Mouse (Mus musculus): ENCODE data around the gene Pgam5. TPM values are rescaled to one million over a fixed set of nuclear protein-coding genes. Genes with fewer than 3 reads are reported as not detected.

The Pgam5 gene
- 66.1 and 70.1 TPM in 2 replicates for polyA plus RNA-seq (2021; fragmentation: Nextera tagmentation)
- long read RNA-seq, experiment 1, transcript Pgam5-202 (6 exons, 2,098 nt): minor isoform, 67 of 166 reads
- long read RNA-seq, experiment 1, transcript Pgam5-201 (6 exons, 2,044 nt): major isoform, 77 of 166 reads
- long read RNA-seq, experiment 1, partial matches to known transcripts: 8 of 166 reads
- long read RNA-seq, experiment 1, other reads (novel, unspliced or antisense): 14 of 166 reads
- long read RNA-seq, experiment 2, transcript Pgam5-202 (6 exons, 2,098 nt): minor isoform, 247 of 614 reads
- long read RNA-seq, experiment 2, transcript Pgam5-201 (6 exons, 2,044 nt): major isoform, 318 of 614 reads
- long read RNA-seq, experiment 2, partial matches to known transcripts: 8 of 614 reads
- long read RNA-seq, experiment 2, other reads (novel, unspliced or antisense): 41 of 614 reads

DNA sequence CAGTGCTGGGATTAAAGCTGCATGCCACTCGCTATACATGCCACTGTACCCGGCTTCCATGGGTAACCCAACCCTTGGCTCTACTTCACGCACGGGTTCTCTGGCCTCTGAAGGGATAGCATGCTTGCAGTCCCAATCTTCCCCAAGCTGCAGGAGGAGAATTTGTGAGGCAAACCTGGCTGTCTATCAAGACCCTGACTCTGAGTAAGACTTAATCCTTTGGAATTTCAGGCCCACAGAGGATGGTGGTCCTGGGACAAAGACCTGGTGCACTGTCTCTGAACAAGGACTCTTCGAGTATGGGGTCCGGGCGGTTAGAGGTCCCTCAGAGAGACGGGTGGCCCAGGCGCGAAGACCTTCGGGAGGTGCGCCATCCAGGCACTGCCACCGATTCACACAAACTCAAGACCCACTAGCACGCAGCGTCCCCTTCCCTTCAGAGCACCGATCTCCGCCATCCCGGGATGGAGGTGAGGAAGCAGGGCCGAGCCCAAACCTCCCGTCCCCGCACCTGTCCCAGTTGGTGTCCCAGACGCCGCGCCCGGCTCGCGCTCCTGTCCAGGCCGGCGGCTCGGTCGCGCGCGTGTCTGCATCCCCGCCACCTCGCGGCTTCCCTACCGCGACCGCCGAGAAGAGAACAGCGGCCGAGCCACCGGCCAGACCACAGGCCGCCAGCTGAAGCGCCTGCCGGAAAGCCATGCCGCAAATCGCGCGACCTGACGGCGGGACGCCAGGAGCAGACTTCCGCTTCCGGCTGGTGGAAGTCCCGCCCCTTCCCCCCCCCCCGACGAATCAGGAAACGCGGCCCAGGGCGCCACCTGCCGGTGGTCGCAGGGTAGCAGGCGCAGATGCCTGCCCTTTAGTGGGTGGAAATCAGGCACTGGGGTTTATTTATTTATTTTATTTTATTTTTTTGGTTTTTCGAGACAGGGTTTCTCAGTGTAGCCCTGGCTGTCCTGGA, at the start of gene Pgam5:
Gene Pgam5, minus strand, starts transcription at position 773 of the 961 bp plus-strand sequence.

DNA sequence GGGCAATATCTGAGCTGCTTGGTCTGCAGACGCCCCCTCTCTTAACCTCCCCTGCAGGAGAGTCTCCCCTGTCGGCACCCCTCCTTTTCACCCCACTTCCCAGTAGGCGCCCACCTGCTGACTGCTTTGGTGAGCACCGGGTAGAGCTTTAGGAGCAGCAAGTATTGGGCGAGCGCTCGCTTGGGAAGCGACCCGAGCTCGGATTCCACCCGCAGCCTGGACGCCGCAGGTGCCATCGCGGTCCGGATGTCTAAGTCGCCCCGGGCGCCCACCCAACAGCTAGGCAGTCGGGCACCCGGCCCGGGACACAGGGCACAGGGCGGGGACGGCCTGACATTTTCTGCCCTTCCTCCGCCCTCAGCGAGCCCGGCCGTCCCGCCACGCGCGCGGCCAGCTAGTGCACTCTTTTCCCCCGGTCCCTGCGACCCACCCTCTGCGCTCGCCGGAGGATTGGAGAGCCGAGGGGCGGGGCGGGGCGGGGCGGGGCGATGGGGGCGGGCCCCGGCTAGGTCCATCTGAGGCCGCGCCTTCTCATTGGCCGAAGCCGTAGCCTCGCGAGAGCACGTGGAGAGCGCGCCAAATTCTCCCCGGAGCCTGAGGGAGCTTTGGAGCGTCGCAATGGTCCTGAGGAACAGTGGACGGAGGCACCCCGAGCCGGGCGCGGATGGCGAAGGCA, 16.2 kb upstream of the Pgam5 start, which contains the start of the genes Pxmp2 and Pole:
Gene Pxmp2, minus strand, starts transcription at position 417 of the 676 bp plus-strand sequence.
Gene Pole, plus strand, starts transcription at position 537 of the 676 bp plus-strand sequence.

DNA sequence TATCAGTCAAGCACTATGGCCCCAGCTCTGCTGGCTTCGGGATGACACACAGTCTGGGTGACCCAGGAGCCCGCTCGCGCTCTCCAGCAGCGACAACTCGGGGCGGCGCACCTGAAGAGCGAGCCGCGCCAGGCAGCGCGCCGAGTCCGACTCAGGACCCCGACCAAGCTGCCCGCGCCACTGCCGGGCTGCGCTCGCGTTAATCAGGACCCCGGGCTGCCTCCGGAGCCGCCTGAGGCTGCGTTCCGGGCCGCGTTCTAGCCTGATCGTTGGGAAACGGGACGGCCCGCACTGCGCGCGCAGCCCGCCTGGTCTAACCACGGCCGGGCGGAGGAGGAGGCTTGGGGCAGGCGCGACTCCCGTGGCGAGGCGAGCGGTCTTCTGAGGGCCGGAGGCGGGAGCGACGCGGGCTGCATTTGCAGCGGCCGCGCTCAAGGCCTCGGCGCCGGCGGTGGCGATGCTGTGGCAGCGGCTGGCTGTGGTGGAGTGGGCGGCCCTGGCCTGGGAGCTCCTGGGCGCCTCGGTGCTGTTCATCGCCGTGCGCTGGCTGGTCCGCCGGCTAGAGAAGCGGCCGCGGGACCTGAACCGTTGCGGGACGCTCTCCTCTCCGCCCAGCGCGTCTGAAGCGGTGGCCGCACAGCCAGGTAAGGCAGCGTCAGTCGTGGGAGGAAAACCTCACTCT, 38.8 kb downstream of the Pgam5 start, which contains the start of gene Ankle2:
Gene Ankle2, plus strand, starts transcription at position 225 of the 682 bp plus-strand sequence.

Other genes with a start within 250 kb of the Pgam5 start
- gene Gm17655, start 197.4 kb downstream of the Pgam5 start, polyA plus RNA-seq (2021; fragmentation: Nextera tagmentation): 1.8 and 2.5 TPM in 2 replicates
- gene Gm35315, start 175.5 kb downstream of the Pgam5 start, polyA plus RNA-seq (2021; fragmentation: Nextera tagmentation): 0.14 and 0.18 TPM in 2 replicates
- 2.2 and 2.3 TPM in 2 replicates for gene Plcxd1, start 169.9 kb downstream of the Pgam5 start, polyA plus RNA-seq (2021; fragmentation: Nextera tagmentation)
- gene Gtpbp6, start 161.7 kb downstream of the Pgam5 start, polyA plus RNA-seq (2021; fragmentation: Nextera tagmentation): 32.6 and 39.1 TPM in 2 replicates
- gene Zfp605, start 159.8 kb downstream of the Pgam5 start, polyA plus RNA-seq (2021; fragmentation: Nextera tagmentation): 5.4 and 6.1 TPM in 2 replicates
- 12.9 and 14.5 TPM in 2 replicates for gene Chfr, start 134.1 kb downstream of the Pgam5 start, polyA plus RNA-seq (2021; fragmentation: Nextera tagmentation)
- 10.3 and 10.9 TPM in 2 replicates for gene Golga3, start 93.2 kb downstream of the Pgam5 start, polyA plus RNA-seq (2021; fragmentation: Nextera tagmentation)
- gene Ankle2, start 38.9 kb downstream of the Pgam5 start, polyA plus RNA-seq (2021; fragmentation: Nextera tagmentation): 10.8 and 13.0 TPM in 2 replicates
- gene Pxmp2, start 16.3 kb upstream of the Pgam5 start, polyA plus RNA-seq (2021; fragmentation: Nextera tagmentation): 24.7 and 28.2 TPM in 2 replicates
- gene Pole, start 16.4 kb upstream of the Pgam5 start, polyA plus RNA-seq (2021; fragmentation: Nextera tagmentation): 0.65 and 0.82 TPM in 2 replicates
- 0.09 and 0.11 TPM in 2 replicates for gene P2rx2, start 73.3 kb upstream of the Pgam5 start, polyA plus RNA-seq (2021; fragmentation: Nextera tagmentation)
- not detected in 2 replicates for gene Lrcol1, start 74.8 kb upstream of the Pgam5 start, polyA plus RNA-seq (2021; fragmentation: Nextera tagmentation)
- gene Fbrsl1, start 178.6 kb upstream of the Pgam5 start, polyA plus RNA-seq (2021; fragmentation: Nextera tagmentation): 6.1 and 7.5 TPM in 2 replicates